Mouse (Mus musculus) thymus, adult 2 months (tissue): ENCODE results near the gene Zfp14. TPM values are rescaled to one million over a fixed set of nuclear protein-coding genes. Genes with fewer than 3 reads are reported as not detected.

Experiments used
- DNase-seq: peaks from one replicate; pipeline ENCODE4 v3.0.0; 2021
- H3K27ac ChIP-seq: fragments of 200-500 bp; 2 replicates; pipeline ENCODE4 v1.5.1; 2012; ENCODE audit warnings: low read length, control low read depth; ENCODE audit not compliant: control insufficient read depth, insufficient read depth
- H3K27me3 ChIP-seq: fragments of 200-500 bp; 2 replicates; pipeline ENCODE4 v1.6.1; 2012; ENCODE audit warnings: mild to moderate bottlenecking, low read length, moderate library complexity, mixed read lengths; ENCODE audit not compliant: control insufficient read depth, insufficient read depth
- H3K36me3 ChIP-seq: fragments of 200-500 bp; 2 replicates; pipeline ENCODE4 v1.6.1; 2012; ENCODE audit warnings: mild to moderate bottlenecking, low read length, moderate library complexity; ENCODE audit not compliant: control insufficient read depth, insufficient read depth
- H3K4me1 ChIP-seq: fragments of 200-500 bp; replicated peaks from 2 replicates; pipeline ENCODE4 v1.6.1; 2012; ENCODE audit warnings: low read length; ENCODE audit not compliant: control insufficient read depth, insufficient read depth
- H3K4me3 ChIP-seq: fragments of 200-500 bp; 2 replicates; pipeline ENCODE4 v1.5.1; 2012; ENCODE audit warnings: mild to moderate bottlenecking, low read length, control low read depth, moderate library complexity; ENCODE audit not compliant: control insufficient read depth, insufficient read depth
- CTCF ChIP-seq: fragments of 200-500 bp; IDR thresholded peaks from 2 replicates; pipeline ENCODE4 v1.5.1; 2012; ENCODE audit warnings: mild to moderate bottlenecking, control low read depth, low read length, moderate library complexity, borderline replicate concordance; ENCODE audit not compliant: control insufficient read depth, poor library complexity, insufficient read depth; ENCODE audit errors: extremely low read depth
- POLR2A ChIP-seq: fragments of 200-500 bp; IDR thresholded peaks from 2 replicates; pipeline ENCODE4 v1.6.1; 2012; ENCODE audit warnings: mild to moderate bottlenecking, low read length, control low read depth, moderate library complexity; ENCODE audit not compliant: control insufficient read depth, poor library complexity, insufficient read depth; ENCODE audit errors: extremely low read depth
- WGBS: fragments of 180-500 bp; shearing (Covaris S2); methylation state at CpG from one replicate; pipeline ENCODE4 v1.1.7; 2018; 5-methylcytosine and 5-hydroxymethylcytosine counted together
- polyA plus RNA-seq: library from polyadenylated mRNA; depleted of rRNA; stranded (reverse); fragments of >200 nt; gene quantifications from 2 replicates; pipeline ENCODE4 v1.2.3, GENCODE M21; 2012; rRNA removed

Gene Zfp14
- polyA plus RNA-seq, result 2.2 and 3.3 TPM in 2 replicates

DNA sequence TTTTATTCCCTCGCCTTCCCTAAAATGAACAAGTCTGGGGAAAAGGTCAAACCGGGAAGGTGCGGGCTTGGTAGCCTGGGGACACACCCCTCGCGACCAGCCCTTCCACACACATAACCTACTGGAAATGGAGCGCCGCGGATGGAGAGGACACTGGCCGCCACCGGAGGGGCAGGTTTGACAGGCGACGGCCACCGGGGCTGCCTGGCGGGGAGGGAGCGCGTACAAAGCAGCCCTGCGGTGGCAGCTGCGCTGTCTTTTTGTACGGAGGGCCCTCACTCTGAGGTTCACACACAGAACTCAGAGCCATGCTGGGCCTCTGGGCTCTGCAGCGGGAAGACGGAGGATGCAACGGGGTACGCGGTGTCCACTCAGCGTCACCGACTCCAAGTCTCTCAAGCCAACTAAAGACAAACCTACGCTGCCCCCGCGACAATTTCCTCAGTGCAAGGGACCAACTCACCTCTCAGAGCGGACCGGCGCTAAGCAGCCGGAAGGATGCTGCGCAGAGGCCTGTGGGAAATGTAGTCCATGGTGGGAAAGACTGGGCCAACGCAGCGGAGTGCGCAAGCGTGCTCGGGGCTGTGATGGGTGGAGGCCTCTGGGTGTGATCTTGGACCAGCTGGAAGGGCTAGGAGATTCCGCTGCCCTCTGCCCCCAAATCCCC lies at the start of gene Zfp14:
Gene Zfp14, minus strand, starts transcription at position 499 of the 667 bp plus-strand sequence.
- 1% methylated on average over 40 of the region's 40 CpGs for WGBS
- Histone ChIP-seq H3K27ac (peak within 1 kb of the TSS; percentile 43), H3K36me3 (no peaks in the 10 kb centered on the region), H3K27me3 (no peaks in the 10 kb centered on the region), H3K4me3 (peak within 1 kb of the TSS; percentile 77), H3K4me1 (0 out of 2 replicates have a peak, but pooled peaks cover 3% of the 10 kb centered on the region)
- peak; percentile 94 for DNase-seq
- TF ChIP-seq CTCF, result peak; percentile 42; the same call in 1 of the 2 replicates
- TF ChIP-seq POLR2A, result peak; percentile 61; the same call in 1 of the 2 replicates

GRCm38 (mm10) chr7:30099297-30099696 lies 48.1 kb upstream of the Zfp14 start:
- Histone ChIP-seq H3K27ac (peak overlapping the region; percentile 73), H3K4me1 (peaks cover 17% of the 10 kb centered on the region), H3K4me3 (no peak overlapping the region), H3K36me3 (peaks cover 28% of the 10 kb centered on the region), H3K27me3 (no peaks in the 10 kb centered on the region)
- TF ChIP-seq CTCF, result no peak
- no peak for TF ChIP-seq POLR2A
- WGBS, result 60% methylated on average over 13 of the region's 13 CpGs
- peak; percentile 74 for DNase-seq

- no peak overlapping the region for H3K27ac ChIP-seq
These were observed 44.5 kb upstream of the Zfp14 start for GRCm38 (mm10) chr7:30095551-30096125.

GRCm38 (mm10) chr7:30094646-30095429 lies 43.7 kb upstream of the Zfp14 start, which contains the start of gene Zfp260:
Gene Zfp260 (plus strand): TSS chr7:30094777.
- under 1% methylated on average over 26 of the region's 26 CpGs for WGBS
- peak; percentile 89 for DNase-seq
- Histone ChIP-seq H3K4me1 (peaks cover 22% of the 10 kb centered on the region), H3K4me3 (peak within 1 kb of the TSS; percentile 94), H3K27me3 (no peaks in the 10 kb centered on the region), H3K36me3 (no peaks in the 10 kb centered on the region), H3K27ac (peak within 1 kb of the TSS; percentile 90)
- TF ChIP-seq CTCF (peak; percentile 56; the same call in 1 of the 2 replicates), POLR2A (peak; percentile 69)

More at GRCm38 (mm10) chr7:30095551-30096125, 44.5 kb upstream of the Zfp14 start:
- H3K4me1 ChIP-seq, result peaks cover 22% of the 10 kb centered on the region
- DNase-seq, result no peak
- H3K36me3 ChIP-seq, result peaks cover under 1% of the 10 kb centered on the region; the same call in 1 of the 2 replicates
- no peak overlapping the region for H3K4me3 ChIP-seq
- H3K27me3 ChIP-seq, result no peaks in the 10 kb centered on the region
- 10% methylated on average over 5 of the region's 5 CpGs for WGBS
- TF ChIP-seq CTCF (no peak), POLR2A (no peak)

- Histone ChIP-seq H3K36me3 (no peaks in the 10 kb centered on the region), H3K4me1 (peaks cover 26% of the 10 kb centered on the region), H3K4me3 (no peak overlapping the region), H3K27ac (no peak overlapping the region), H3K27me3 (no peaks in the 10 kb centered on the region)
- TF ChIP-seq POLR2A, result no peak
- TF ChIP-seq CTCF, result no peak
- WGBS, result 90% methylated on average over 6 of the region's 6 CpGs
- DNase-seq, result no peak
These were observed 42.8 kb upstream of the Zfp14 start for GRCm38 (mm10) chr7:30093918-30094415.

- no peak for DNase-seq
- Histone ChIP-seq H3K4me3 (no peak overlapping the region), H3K27ac (no peak overlapping the region), H3K36me3 (no peaks in the 10 kb centered on the region), H3K27me3 (no peaks in the 10 kb centered on the region), H3K4me1 (peaks cover 20% of the 10 kb centered on the region)
- WGBS, result 94% methylated on average over 9 of the region's 9 CpGs
- no peak for TF ChIP-seq POLR2A
- no peak for TF ChIP-seq CTCF
These were observed 41.5 kb upstream of the Zfp14 start for GRCm38 (mm10) chr7:30092666-30093065.
